Mouse (Mus musculus) hindbrain, embryonic 13.5 days (tissue): Measurements from ENCODE around the gene Kbtbd12. TPM values are rescaled to one million over a fixed set of nuclear protein-coding genes. Genes with fewer than 3 reads are reported as not detected.

Experiments used
- ATAC-seq: fragments of 200-750 bp; cut with Nextera tagmentation; 2 replicates; pipeline ENCODE4 v1.8.0; 2017; ENCODE audit warnings: moderate TSS enrichment; ENCODE audit not compliant: low FRiP score
- H3K27ac ChIP-seq: fragments of 300-500 bp; sonication (generic); 2 replicates; pipeline ENCODE4 v1.5.1; 2015; ENCODE audit warnings: inconsistent platforms, mild to moderate bottlenecking, moderate library complexity
- H3K27me3 ChIP-seq: fragments of 300-500 bp; sonication (generic); 2 replicates; pipeline ENCODE4 v1.6.1; 2015; ENCODE audit warnings: mild to moderate bottlenecking, inconsistent platforms
- H3K36me3 ChIP-seq: fragments of 300-500 bp; sonication (generic); 2 replicates; pipeline ENCODE4 v1.6.1; 2015; ENCODE audit warnings: mild to moderate bottlenecking, inconsistent platforms
- H3K4me1 ChIP-seq: fragments of 300-500 bp; sonication (generic); replicated peaks from 2 replicates; pipeline ENCODE4 v1.6.1; 2015; ENCODE audit warnings: inconsistent platforms
- H3K4me2 ChIP-seq: fragments of 300-500 bp; sonication (generic); 2 replicates; pipeline ENCODE4 v1.6.1; 2015; ENCODE audit warnings: inconsistent platforms, mild to moderate bottlenecking, moderate library complexity
- H3K4me3 ChIP-seq: fragments of 300-500 bp; sonication (generic); 2 replicates; pipeline ENCODE4 v1.5.1; 2015; ENCODE audit warnings: mild to moderate bottlenecking, inconsistent platforms
- H3K9ac ChIP-seq: fragments of 300-500 bp; sonication (generic); 2 replicates; pipeline ENCODE4 v1.6.1; 2015; ENCODE audit warnings: mild to moderate bottlenecking, inconsistent platforms
- H3K9me3 ChIP-seq: fragments of 300-500 bp; sonication (generic); 2 replicates; pipeline ENCODE4 v1.6.1; 2016; ENCODE audit warnings: inconsistent platforms
- WGBS: fragments of 180-500 bp; shearing (Covaris S2); methylation state at CpG from one replicate; pipeline ENCODE4 v1.1.7; 2015; 5-methylcytosine and 5-hydroxymethylcytosine counted together
- polyA plus RNA-seq: library from polyadenylated mRNA; unstranded; fragments of >200 nt; fragmentation: Nextera tagmentation; extraction: Ambion mirVana; gene quantifications from 2 replicates; pipeline ENCODE4 v1.2.1, GENCODE M21; 2015

The Kbtbd12 gene
- polyA plus RNA-seq: 0.14 and 0.26 TPM in 2 replicates

DNA sequence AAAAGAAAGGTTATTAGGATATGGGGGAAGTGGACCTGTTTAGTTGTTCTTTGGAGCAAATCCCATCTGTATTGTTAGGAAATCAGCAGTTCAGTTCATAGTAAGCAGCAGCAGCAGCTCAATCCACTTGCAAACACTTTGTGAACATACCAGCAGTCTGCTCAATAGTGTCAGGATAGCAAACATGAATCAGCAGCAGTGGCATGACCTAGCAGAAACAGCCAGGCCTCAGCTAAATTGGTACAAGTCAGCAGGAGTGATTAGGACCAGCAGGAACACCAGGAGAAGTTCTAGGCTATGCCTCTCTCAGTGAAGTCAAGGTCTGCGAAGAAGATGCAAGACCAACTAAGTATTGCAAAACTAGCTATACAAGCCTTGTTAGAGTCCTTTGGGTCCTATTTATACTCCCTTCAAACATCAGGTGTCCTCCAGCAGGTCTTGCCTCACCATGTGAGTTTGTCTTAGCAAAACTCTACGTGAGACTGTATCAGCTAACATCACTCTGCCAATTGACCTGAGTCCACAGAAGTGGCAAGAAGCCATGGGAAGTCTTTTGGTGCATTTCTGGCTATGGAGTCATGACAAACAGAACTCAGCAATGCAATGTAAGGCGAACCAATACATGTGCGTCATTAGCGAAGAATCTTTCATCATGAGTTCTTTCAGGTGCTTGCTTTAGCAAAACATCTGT lies at the start of gene Kbtbd12:
Kbtbd12 (minus strand) TSS at position 340 of the 691 bp plus-strand sequence.
- H3K9me3 ChIP-seq: peaks cover 7% of the 10 kb centered on the region
- ATAC-seq: no peak
- no peak within 1 kb of the TSS for H3K27ac ChIP-seq
- peaks cover 16% of the 10 kb centered on the region for H3K4me1 ChIP-seq
- H3K27me3 ChIP-seq: no peaks in the 10 kb centered on the region
- no peaks in the 10 kb centered on the region for H3K36me3 ChIP-seq
- no peak within 1 kb of the TSS for H3K9ac ChIP-seq
- H3K4me2 ChIP-seq: no peak within 1 kb of the TSS
- H3K4me3 ChIP-seq: no peak within 1 kb of the TSS
- 98% methylated on average over 5 of the region's 5 CpGs for WGBS

DNA sequence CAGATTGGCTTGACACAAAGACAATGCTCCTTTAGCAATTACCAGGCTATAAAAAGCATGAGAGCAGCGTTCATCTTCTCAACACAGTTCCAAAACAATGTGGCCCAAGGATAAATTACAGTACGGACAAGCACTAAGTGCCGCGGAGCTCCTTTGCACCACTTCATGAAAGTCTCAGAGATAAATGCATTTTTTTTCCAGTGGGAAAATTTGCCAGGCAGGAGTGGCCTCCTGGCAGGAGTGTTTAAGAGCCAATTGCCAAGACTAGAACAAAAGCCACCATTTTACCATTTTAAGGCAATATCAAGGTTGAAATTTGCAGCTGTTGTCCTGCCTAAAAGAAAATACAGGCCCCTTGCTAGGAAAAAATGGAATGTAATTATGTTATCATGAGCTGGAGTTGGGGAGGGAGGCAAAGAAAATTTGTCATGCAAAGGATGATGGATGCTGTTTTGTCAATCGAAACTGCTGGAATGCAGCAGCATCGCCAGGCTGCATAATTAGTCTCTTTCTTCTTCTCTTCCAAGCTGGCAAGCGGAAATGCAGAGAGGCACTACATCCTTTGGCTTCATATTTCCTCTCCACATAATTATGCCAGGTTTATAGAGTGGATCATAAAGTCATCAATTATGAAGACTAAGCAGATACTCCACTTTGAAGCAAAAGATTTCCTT lies 45.8 kb upstream of the Kbtbd12 start:
- H3K27ac ChIP-seq: peak overlapping the region; percentile 55
- no peak overlapping the region for H3K9ac ChIP-seq
- H3K27me3 ChIP-seq: no peaks in the 10 kb centered on the region
- H3K4me2 ChIP-seq: no peak overlapping the region
- 40% methylated on average over 7 of the region's 7 CpGs for WGBS
- H3K9me3 ChIP-seq: no peaks in the 10 kb centered on the region
- no peaks in the 10 kb centered on the region for H3K36me3 ChIP-seq
- 0 out of 2 replicates have a peak, but pooled peaks have one; percentile 24 for ATAC-seq
- H3K4me1 ChIP-seq: peaks cover 10% of the 10 kb centered on the region
- H3K4me3 ChIP-seq: no peak overlapping the region

DNA sequence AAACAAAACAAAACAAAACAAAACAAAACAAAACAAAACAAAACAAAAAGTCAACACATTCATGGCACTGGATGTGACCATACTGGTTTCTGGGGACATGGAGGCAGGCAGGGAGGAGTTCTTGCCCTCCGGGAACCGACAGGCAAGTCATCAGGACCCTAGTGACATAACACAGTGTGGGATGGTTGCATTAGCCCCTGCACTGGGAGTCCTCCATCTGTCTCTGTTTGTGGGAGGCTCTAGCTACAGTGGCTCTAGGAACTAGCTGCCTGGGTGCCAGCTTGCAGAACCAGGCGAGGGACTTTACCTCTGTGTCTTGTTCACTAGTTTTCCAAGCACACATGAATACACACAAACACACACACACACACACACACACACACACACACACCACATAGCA lies 43.3 kb upstream of the Kbtbd12 start:
- Histone ChIP-seq H3K4me3 (no peak overlapping the region), H3K4me1 (peaks cover 10% of the 10 kb centered on the region), H3K27me3 (no peaks in the 10 kb centered on the region), H3K9ac (no peak overlapping the region), H3K27ac (no peak overlapping the region), H3K9me3 (no peaks in the 10 kb centered on the region), H3K4me2 (no peak overlapping the region), H3K36me3 (no peaks in the 10 kb centered on the region)
- ATAC-seq: no peak
- WGBS: 93% methylated on average over 3 of the region's 3 CpGs

DNA sequence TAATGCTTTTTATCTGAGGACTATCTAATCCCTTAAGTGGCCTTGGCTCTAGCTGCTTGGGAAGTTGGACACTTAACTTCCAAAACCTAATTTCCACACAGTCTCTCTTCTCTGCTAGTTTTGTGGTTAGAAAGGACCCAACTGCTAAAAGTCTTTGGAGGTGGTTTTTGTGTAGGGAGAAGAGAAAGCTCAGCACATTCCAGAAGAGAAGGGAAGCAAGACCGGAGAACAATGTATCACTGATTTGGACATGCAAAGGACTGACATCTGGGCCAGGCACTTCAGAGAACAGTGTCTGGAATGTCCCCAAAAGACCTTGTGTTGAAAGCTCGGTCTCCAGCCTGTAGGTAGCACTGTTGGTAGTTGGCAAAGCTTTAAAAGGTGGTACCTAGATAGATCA lies 40.0 kb upstream of the Kbtbd12 start:
- Histone ChIP-seq H3K27ac (no peak overlapping the region), H3K36me3 (no peaks in the 10 kb centered on the region), H3K27me3 (no peaks in the 10 kb centered on the region), H3K4me3 (no peak overlapping the region), H3K4me2 (no peak overlapping the region), H3K9ac (no peak overlapping the region), H3K4me1 (no peaks in the 10 kb centered on the region), H3K9me3 (no peaks in the 10 kb centered on the region)
- 69% methylated on average over 2 of the region's 2 CpGs for WGBS
- no peak for ATAC-seq

DNA sequence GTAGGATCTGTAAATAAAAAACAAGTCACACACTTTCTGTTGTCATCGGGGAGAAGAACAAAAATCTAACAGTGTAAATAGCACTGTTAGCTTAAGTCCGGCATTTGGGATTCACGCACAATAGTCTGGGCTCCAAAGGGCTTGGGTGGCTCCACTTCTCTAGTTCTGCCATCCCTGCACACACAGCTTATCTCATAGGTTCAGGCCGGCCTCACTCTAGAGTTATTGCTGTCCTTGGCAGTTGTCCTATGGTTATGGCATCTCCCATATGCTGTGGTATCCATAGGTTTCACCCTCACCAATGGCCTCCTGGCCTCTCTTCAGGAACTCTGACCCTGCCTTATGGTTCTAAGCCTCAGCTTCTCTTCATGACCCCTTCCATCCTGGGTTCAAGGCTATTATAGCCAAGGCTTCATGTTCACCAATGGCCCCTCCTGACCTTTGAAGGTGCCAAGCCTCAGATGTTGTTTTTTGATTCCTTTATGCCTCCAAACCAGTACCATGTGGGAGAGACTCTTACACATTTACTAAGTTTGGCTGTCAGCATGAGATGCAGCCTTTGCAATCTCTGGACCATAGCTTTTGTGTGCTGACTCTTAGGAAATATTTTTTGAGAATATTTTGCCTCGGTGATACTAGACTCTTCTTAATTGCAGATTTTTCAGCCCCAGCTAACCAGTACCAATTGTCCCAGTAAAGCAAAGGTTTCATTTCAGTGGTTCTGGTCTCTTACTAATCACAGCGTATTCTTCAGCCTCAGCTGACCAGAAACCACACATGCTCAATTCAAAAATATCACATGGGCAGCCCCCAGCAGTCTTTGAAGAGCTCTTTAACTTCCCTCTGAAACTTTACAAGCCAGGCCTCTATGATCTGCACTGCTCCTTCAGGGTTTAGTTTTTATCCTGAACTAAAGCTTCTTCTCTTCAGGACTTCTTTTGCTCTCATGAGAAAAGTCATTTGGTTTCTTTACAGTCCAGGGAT lies 39.3 kb upstream of the Kbtbd12 start:
- H3K27ac ChIP-seq: no peak overlapping the region
- H3K27me3 ChIP-seq: no peaks in the 10 kb centered on the region
- no peaks in the 10 kb centered on the region for H3K9me3 ChIP-seq
- H3K4me2 ChIP-seq: no peak overlapping the region
- H3K4me1 ChIP-seq: no peaks in the 10 kb centered on the region
- WGBS: 91% methylated on average over 6 of the region's 6 CpGs
- no peak overlapping the region for H3K9ac ChIP-seq
- no peak overlapping the region for H3K4me3 ChIP-seq
- H3K36me3 ChIP-seq: no peaks in the 10 kb centered on the region
- no peak for ATAC-seq

DNA sequence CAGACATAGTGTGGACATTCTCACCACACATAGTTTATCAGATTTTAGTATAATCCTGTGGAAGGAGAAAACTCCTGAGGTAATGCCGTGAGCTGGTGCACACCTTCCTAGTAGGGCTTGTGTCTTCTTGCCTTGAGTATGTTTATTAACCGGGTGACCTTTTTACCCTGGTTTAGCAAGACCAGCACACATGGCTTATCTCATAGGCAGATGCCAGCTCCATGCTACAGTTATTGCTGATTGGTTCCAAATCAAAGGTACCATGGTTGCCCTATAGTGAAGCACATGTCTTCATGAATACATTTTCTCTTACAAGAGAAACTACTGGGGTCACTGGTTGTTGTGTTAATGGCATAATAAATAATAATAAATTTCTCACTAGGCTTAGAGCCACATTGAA lies 38.1 kb upstream of the Kbtbd12 start:
- Histone ChIP-seq H3K9me3 (no peaks in the 10 kb centered on the region), H3K27me3 (no peaks in the 10 kb centered on the region), H3K27ac (no peak overlapping the region), H3K4me3 (no peak overlapping the region), H3K36me3 (no peaks in the 10 kb centered on the region), H3K4me2 (no peak overlapping the region), H3K4me1 (no peaks in the 10 kb centered on the region), H3K9ac (no peak overlapping the region)
- 94% methylated on average over 2 of the region's 2 CpGs for WGBS
- ATAC-seq: no peak

DNA sequence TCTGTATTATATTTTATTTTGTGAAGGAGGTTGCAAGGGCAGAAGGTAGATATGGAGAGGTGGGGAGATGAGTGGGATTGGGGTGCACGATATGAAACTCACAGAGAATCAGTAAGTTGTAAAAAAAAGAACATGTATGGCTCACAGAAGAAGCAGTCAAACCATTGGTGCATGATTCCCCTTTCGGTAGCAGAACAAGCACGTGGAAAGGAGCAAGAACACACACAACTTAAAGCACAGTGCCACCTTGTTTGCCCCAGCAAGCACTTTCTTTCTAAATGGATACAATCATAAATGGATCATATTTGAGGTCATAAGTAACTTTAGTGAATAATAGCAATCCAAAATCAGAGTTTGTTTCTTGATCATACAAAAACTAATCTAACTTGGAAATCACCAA lies 24.5 kb upstream of the Kbtbd12 start:
- no peak overlapping the region for H3K9ac ChIP-seq
- no peak overlapping the region for H3K4me2 ChIP-seq
- WGBS: 88% methylated on average over 3 of the region's 3 CpGs
- no peak overlapping the region for H3K27ac ChIP-seq
- H3K27me3 ChIP-seq: no peaks in the 10 kb centered on the region
- no peaks in the 10 kb centered on the region for H3K9me3 ChIP-seq
- no peaks in the 10 kb centered on the region for H3K4me1 ChIP-seq
- ATAC-seq: no peak
- no peak overlapping the region for H3K4me3 ChIP-seq
- H3K36me3 ChIP-seq: no peaks in the 10 kb centered on the region

DNA sequence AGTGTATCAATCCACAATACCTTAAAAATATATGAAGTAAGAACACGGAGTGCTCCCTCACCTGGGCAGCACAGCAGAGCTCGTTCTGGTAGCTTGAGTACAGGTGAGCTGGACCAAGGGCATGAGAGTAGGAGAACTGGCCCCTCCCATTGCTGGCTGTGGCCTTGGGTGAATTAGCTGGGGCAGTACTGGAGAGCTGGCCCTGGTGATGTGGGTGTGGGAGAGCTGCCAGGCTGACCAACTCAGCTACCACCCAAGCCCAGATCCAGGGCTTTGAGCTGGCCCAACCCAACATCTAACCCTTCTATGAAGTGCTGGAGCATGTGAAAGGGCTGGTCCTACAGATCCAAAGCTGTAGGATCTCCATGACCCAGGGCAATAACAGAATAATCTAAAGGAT lies 23.9 kb upstream of the Kbtbd12 start:
- Histone ChIP-seq H3K36me3 (no peaks in the 10 kb centered on the region), H3K27me3 (no peaks in the 10 kb centered on the region), H3K27ac (no peak overlapping the region), H3K9ac (no peak overlapping the region), H3K9me3 (no peaks in the 10 kb centered on the region), H3K4me1 (no peaks in the 10 kb centered on the region), H3K4me2 (no peak overlapping the region), H3K4me3 (no peak overlapping the region)
- 76% methylated on average over 2 of the region's 2 CpGs for WGBS
- no peak for ATAC-seq

DNA sequence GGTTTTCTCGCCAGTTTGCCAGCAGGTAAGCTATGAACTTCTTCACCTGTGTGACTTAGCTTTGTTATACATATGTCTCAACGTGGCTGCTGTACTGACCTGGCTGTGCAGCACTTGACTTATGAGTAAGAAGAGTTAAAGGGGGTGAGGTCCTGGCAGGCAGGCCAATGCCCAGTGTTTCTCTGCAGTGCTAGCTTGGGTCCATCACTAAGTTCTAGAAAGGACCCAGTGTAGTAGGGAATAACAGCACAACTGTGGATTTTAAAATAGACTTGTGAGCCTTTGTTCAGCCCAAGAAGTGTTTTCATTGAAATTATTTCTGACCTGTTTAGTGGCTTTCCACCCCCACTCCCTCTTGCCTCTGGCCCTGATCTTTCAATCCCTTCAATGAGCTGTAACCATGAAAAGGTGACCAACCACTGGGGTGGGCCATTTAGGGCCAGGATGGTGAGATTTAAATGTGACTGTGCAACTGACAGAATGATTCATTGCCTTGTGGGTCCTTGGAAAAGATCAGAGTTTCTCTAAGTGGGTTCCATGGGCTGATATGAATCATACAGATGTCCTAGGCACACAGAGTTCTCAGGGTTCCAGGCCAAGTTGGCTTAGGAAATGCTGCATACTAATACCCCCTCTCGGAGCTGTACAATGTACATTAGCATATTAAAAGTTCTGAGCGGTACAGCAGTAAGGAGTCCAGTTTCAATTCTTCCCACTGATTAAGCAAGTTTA lies 10.0 kb upstream of the Kbtbd12 start:
- WGBS: 65% methylated on average over 4 of the region's 4 CpGs
- H3K4me3 ChIP-seq: no peak overlapping the region
- no peak overlapping the region for H3K9ac ChIP-seq
- no peaks in the 10 kb centered on the region for H3K9me3 ChIP-seq
- H3K4me1 ChIP-seq: no peaks in the 10 kb centered on the region
- no peak for ATAC-seq
- H3K4me2 ChIP-seq: no peak overlapping the region
- no peaks in the 10 kb centered on the region for H3K36me3 ChIP-seq
- H3K27me3 ChIP-seq: no peaks in the 10 kb centered on the region
- no peak overlapping the region for H3K27ac ChIP-seq

DNA sequence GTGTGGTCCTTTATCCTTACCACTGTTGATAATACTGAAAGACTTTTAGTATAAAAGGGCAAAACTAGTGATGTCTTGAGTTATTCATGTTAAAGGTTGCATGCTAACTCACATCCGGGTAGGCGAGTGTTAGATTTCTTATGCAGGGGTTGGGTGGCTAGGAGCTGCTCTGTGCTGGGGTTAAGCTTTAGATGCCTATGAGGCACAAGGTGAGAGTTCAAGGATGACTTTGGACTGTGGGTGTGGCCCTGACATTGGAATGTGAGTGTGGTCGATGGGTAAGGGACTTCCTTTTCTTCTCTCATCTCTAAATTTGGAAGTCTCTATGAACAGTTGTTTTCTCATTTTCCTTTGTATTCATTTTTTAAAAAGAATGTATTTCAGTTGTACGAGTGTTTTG lies 7.0 kb upstream of the Kbtbd12 start:
- H3K4me1 ChIP-seq: peaks cover 10% of the 10 kb centered on the region
- H3K4me2 ChIP-seq: no peak overlapping the region
- no peaks in the 10 kb centered on the region for H3K36me3 ChIP-seq
- WGBS: 80% methylated on average over 4 of the region's 4 CpGs
- H3K27ac ChIP-seq: no peak overlapping the region
- no peaks in the 10 kb centered on the region for H3K27me3 ChIP-seq
- no peak for ATAC-seq
- no peak overlapping the region for H3K4me3 ChIP-seq
- H3K9ac ChIP-seq: no peak overlapping the region
- H3K9me3 ChIP-seq: no peaks in the 10 kb centered on the region

DNA sequence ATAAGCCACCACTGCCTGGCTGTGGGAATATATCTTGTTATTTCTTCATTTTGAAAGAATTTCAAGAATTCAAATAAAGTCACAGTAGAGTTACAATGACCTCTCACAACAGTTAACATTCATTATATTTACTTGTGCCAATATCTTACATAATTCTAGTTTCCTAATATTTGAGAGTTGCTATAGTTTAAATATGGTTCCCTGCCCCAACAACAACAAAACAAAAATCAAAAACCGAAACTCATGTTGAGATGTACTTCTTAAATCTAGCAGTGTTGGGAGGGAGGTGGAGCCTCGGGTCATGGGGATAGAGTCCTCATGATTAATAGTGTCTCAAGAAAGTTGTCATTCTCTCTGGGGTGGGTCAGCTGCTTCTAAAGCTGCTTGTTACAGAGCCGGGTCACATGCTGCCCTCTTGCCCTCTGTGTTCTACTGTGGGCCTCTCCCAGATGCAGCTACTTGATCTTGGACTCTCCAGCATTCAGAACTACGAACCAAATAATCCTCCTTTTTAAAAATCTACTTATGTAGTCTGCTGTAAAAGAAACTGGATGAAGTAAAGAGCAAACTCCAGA lies 3.7 kb upstream of the Kbtbd12 start:
- peaks cover 16% of the 10 kb centered on the region for H3K4me1 ChIP-seq
- H3K27me3 ChIP-seq: no peaks in the 10 kb centered on the region
- WGBS: 68% methylated on average over 4 of the region's 4 CpGs
- H3K36me3 ChIP-seq: no peaks in the 10 kb centered on the region
- ATAC-seq: no peak
- H3K4me2 ChIP-seq: no peak overlapping the region
- H3K27ac ChIP-seq: no peak overlapping the region
- no peak overlapping the region for H3K9ac ChIP-seq
- no peak overlapping the region for H3K4me3 ChIP-seq
- H3K9me3 ChIP-seq: peaks cover 7% of the 10 kb centered on the region
